Mouse (Mus musculus) midbrain, embryonic 16.5 days (tissue): ENCODE data around the gene Ccdc12. TPM values are rescaled to one million over a fixed set of nuclear protein-coding genes. Genes with fewer than 3 reads are reported as not detected.

ENCODE experiments used
- ATAC-seq: fragments of 200-750 bp; cut with Nextera tagmentation; 2 replicates; pipeline ENCODE4 v1.8.0; 2017; ENCODE audit warnings: moderate TSS enrichment
- H3K27ac ChIP-seq: fragments of 300-500 bp; sonication (generic); 2 replicates; pipeline ENCODE4 v1.5.1; 2014; ENCODE audit warnings: mild to moderate bottlenecking, low read length, mixed read lengths
- H3K27me3 ChIP-seq: fragments of 300-500 bp; sonication (generic); 2 replicates; pipeline ENCODE4 v1.6.1; 2014; ENCODE audit warnings: low read depth, low read length, mixed read lengths; ENCODE audit not compliant: control insufficient read depth, insufficient read depth
- H3K36me3 ChIP-seq: fragments of 300-500 bp; sonication (generic); 2 replicates; pipeline ENCODE4 v1.6.1; 2014; ENCODE audit warnings: mild to moderate bottlenecking, low read length, moderate library complexity, mixed read lengths; ENCODE audit not compliant: control insufficient read depth, insufficient read depth
- H3K4me1 ChIP-seq: fragments of 300-500 bp; sonication (generic); 2 replicates; pipeline ENCODE4 v1.6.1; 2014; ENCODE audit warnings: mild to moderate bottlenecking, low read length, mixed read lengths; ENCODE audit not compliant: control insufficient read depth, insufficient read depth
- H3K4me2 ChIP-seq: fragments of 300-500 bp; sonication (generic); 2 replicates; pipeline ENCODE4 v1.6.1; 2014; ENCODE audit warnings: mild to moderate bottlenecking, low read length, mixed read lengths
- H3K4me3 ChIP-seq: fragments of 300-500 bp; sonication (generic); 2 replicates; pipeline ENCODE4 v1.5.1; 2014; ENCODE audit warnings: low read depth, mild to moderate bottlenecking, low read length, moderate library complexity, mixed read lengths
- H3K9ac ChIP-seq: fragments of 300-500 bp; sonication (generic); 2 replicates; pipeline ENCODE4 v1.6.1; 2014; ENCODE audit warnings: low read depth, low read length, mixed read lengths
- H3K9me3 ChIP-seq: fragments of 300-500 bp; sonication (generic); replicated peaks from 2 replicates; pipeline ENCODE4 v1.6.1; 2014; ENCODE audit warnings: mild to moderate bottlenecking, low read length, mixed read lengths; ENCODE audit not compliant: control insufficient read depth, poor library complexity, severe bottlenecking
- WGBS: fragments of 180-500 bp; shearing (Covaris S2); extraction: QIAGEN DNeasy Blood & Tissue Kit; methylation state at CpG from one replicate; pipeline ENCODE4 v1.1.7; 2014; 5-methylcytosine and 5-hydroxymethylcytosine counted together
- microRNA-seq: library from miRNA; unstranded; fragments of <30 nt; microRNA quantifications from one replicate; pipeline ENCODE4, GENCODE M21; 2017
- polyA plus RNA-seq: library from polyadenylated mRNA; unstranded; fragments of >200 nt; fragmentation: Nextera tagmentation; extraction: Ambion mirVana; gene quantifications from 2 replicates; pipeline ENCODE4 v1.2.1, GENCODE M21; 2015

Gene Ccdc12
- polyA plus RNA-seq, 1 experiment from 2014 or later: 93.3 TPM

- Histone ChIP-seq H3K27ac (no peak overlapping the region), H3K4me3 (no peak overlapping the region), H3K36me3 (no peaks in the 10 kb centered on the region), H3K9me3 (no peaks in the 10 kb centered on the region), H3K4me2 (no peak overlapping the region), H3K27me3 (no peaks in the 10 kb centered on the region), H3K9ac (no peak overlapping the region), H3K4me1 (no peaks in the 10 kb centered on the region)
- ATAC-seq: no peak
- 77% methylated on average over 4 of the region's 4 CpGs for WGBS
Measured at GRCm38 (mm10) chr9:110753773-110754172, 97.5 kb downstream of the Ccdc12 start.

GRCm38 (mm10) chr9:110757816-110758215 is 101.5 kb downstream of the Ccdc12 start:
- Histone ChIP-seq H3K4me2 (no peak overlapping the region), H3K4me3 (no peak overlapping the region), H3K36me3 (no peaks in the 10 kb centered on the region), H3K9me3 (no peaks in the 10 kb centered on the region), H3K9ac (no peak overlapping the region), H3K27me3 (no peaks in the 10 kb centered on the region), H3K27ac (no peak overlapping the region), H3K4me1 (no peaks in the 10 kb centered on the region)
- no peak for ATAC-seq
- 84% methylated on average over 5 of the region's 5 CpGs for WGBS

GRCm38 (mm10) chr9:110758605-110759004 is 102.3 kb downstream of the Ccdc12 start:
- H3K4me1 ChIP-seq: no peaks in the 10 kb centered on the region
- no peak overlapping the region for H3K4me3 ChIP-seq
- H3K4me2 ChIP-seq: no peak overlapping the region
- no peaks in the 10 kb centered on the region for H3K9me3 ChIP-seq
- no peaks in the 10 kb centered on the region for H3K36me3 ChIP-seq
- ATAC-seq: no peak
- H3K27ac ChIP-seq: no peak overlapping the region
- WGBS: 72% methylated on average over 8 of the region's 8 CpGs
- H3K9ac ChIP-seq: no peak overlapping the region
- no peaks in the 10 kb centered on the region for H3K27me3 ChIP-seq

GRCm38 (mm10) chr9:110759265-110759664 is 103.0 kb downstream of the Ccdc12 start:
- WGBS: 60% methylated on average over 2 of the region's 2 CpGs
- Histone ChIP-seq H3K4me1 (no peaks in the 10 kb centered on the region), H3K36me3 (no peaks in the 10 kb centered on the region), H3K9ac (no peak overlapping the region), H3K27ac (no peak overlapping the region), H3K9me3 (no peaks in the 10 kb centered on the region), H3K27me3 (0 out of 2 replicates have a peak, but pooled peaks cover 2% of the 10 kb centered on the region), H3K4me2 (no peak overlapping the region), H3K4me3 (no peak overlapping the region)
- ATAC-seq: no peak

- no peaks in the 10 kb centered on the region for H3K9me3 ChIP-seq
- no peak overlapping the region for H3K27ac ChIP-seq
- no peaks in the 10 kb centered on the region for H3K36me3 ChIP-seq
- 0 out of 2 replicates have a peak, but pooled peaks cover 3% of the 10 kb centered on the region for H3K27me3 ChIP-seq
- ATAC-seq: no peak
- no peak overlapping the region for H3K4me3 ChIP-seq
- no peaks in the 10 kb centered on the region for H3K4me1 ChIP-seq
- WGBS: 86% methylated on average over 8 of the region's 8 CpGs
- H3K9ac ChIP-seq: no peak overlapping the region
- H3K4me2 ChIP-seq: no peak overlapping the region
Measured at GRCm38 (mm10) chr9:110760886-110761285, 104.6 kb downstream of the Ccdc12 start.

Small RNA genes lying within 50 kb of the gene (microRNA-seq; reads per million reads assigned to microRNA genes)
- gene Mir8107: not detected

Other genes with a start within 250 kb of the Ccdc12 start
- gene Ptpn23, start 248.3 kb upstream of the Ccdc12 start, polyA plus RNA-seq: 18.5 and 24.0 TPM in 2 replicates
- 0.80 and 1.4 TPM in 2 replicates for gene Ngp, start 236.8 kb upstream of the Ccdc12 start, polyA plus RNA-seq
- 29.1 and 32.2 TPM in 2 replicates for gene Klhl18, start 179.8 kb upstream of the Ccdc12 start, polyA plus RNA-seq
- gene Kif9, start 179.5 kb upstream of the Ccdc12 start, polyA plus RNA-seq: 4.7 and 5.4 TPM in 2 replicates
- gene Setd2, start 123.9 kb upstream of the Ccdc12 start, polyA plus RNA-seq: 32.6 and 39.6 TPM in 2 replicates
- gene Nradd, start 32.1 kb upstream of the Ccdc12 start, polyA plus RNA-seq: 25.5 and 27.1 TPM in 2 replicates
- 5.2 and 6.1 TPM in 2 replicates for gene Nbeal2, start 2.3 kb upstream of the Ccdc12 start, polyA plus RNA-seq
- gene Myl3, start 85.4 kb downstream of the Ccdc12 start, polyA plus RNA-seq: 0.39 and 0.48 TPM in 2 replicates
- gene Pth1r, start 90.6 kb downstream of the Ccdc12 start, polyA plus RNA-seq: 6.1 and 8.0 TPM in 2 replicates
- gene Prss42, start 141.7 kb downstream of the Ccdc12 start, polyA plus RNA-seq: not detected in 2 replicates
- not detected in 2 replicates for gene Prss44, start 157.5 kb downstream of the Ccdc12 start, polyA plus RNA-seq
- not detected in 2 replicates for gene Prss43, start 170.2 kb downstream of the Ccdc12 start, polyA plus RNA-seq
- 0.20 TPM in 1 of 2 replicates, not detected in the other for gene Prss45, start 178.1 kb downstream of the Ccdc12 start, polyA plus RNA-seq
- gene Prss46, start 188.0 kb downstream of the Ccdc12 start, polyA plus RNA-seq: not detected in 2 replicates
- gene Prss50, start 201.5 kb downstream of the Ccdc12 start, polyA plus RNA-seq: 0.29 and 0.47 TPM in 2 replicates
- gene Als2cl, start 223.4 kb downstream of the Ccdc12 start, polyA plus RNA-seq: 2.5 and 2.7 TPM in 2 replicates
- gene Tmie, start 223.6 kb downstream of the Ccdc12 start, polyA plus RNA-seq: 4.0 and 5.7 TPM in 2 replicates